Mouse (Mus musculus) thymus, adult 2 months (tissue): Measurements from ENCODE around the gene Gabrb3.
"Not testable (repeated sequence)": the region's sequence is repeated elsewhere in the genome, so short reads cannot be mapped to it uniquely, and the experiment has no call there.

ENCODE experiments used
- CTCF ChIP-seq: fragments of 200-500 bp; IDR thresholded peaks from 2 replicates; pipeline ENCODE4 v1.5.1; 2012; ENCODE audit warnings: mild to moderate bottlenecking, control low read depth, low read length, moderate library complexity, borderline replicate concordance; ENCODE audit not compliant: control insufficient read depth, poor library complexity, insufficient read depth; ENCODE audit errors: extremely low read depth
- POLR2A ChIP-seq: fragments of 200-500 bp; IDR thresholded peaks from 2 replicates; pipeline ENCODE4 v1.6.1; 2012; ENCODE audit warnings: mild to moderate bottlenecking, low read length, control low read depth, moderate library complexity; ENCODE audit not compliant: control insufficient read depth, poor library complexity, insufficient read depth; ENCODE audit errors: extremely low read depth

- not testable (repeated sequence) for TF ChIP-seq POLR2A, CTCF
These were observed 366.6 kb downstream of the Gabrb3 start for GRCm38 (mm10) chr7:57786102-57786501.
